Mouse (Mus musculus) induced T-regulatory cell, adult 2 months (primary cell): ENCODE results near the gene Mup15.
"Not testable (repeated sequence)": the region's sequence is repeated elsewhere in the genome, so short reads cannot be mapped to it uniquely, and the experiment has no call there.

Experiments
- DNase-seq: peaks from one replicate; pipeline ENCODE4 v3.0.0-alpha.2; 2012; ENCODE audit warnings: low read depth

The Mup15 gene

GRCm38 (mm10) chr4:61439643-61440042 is at the start of gene Mup15:
Gene Mup15 (minus strand): TSS chr4:61439743.
- not testable (repeated sequence) for DNase-seq
